Mouse (Mus musculus): Measurements from ENCODE around the gene Lcor. TPM values are rescaled to one million over a fixed set of nuclear protein-coding genes. Genes with fewer than 3 reads are reported as not detected.

Gene Lcor
- polyA plus RNA-seq, 1 experiment from 2014 or later, result 14.0 TPM

DNA sequence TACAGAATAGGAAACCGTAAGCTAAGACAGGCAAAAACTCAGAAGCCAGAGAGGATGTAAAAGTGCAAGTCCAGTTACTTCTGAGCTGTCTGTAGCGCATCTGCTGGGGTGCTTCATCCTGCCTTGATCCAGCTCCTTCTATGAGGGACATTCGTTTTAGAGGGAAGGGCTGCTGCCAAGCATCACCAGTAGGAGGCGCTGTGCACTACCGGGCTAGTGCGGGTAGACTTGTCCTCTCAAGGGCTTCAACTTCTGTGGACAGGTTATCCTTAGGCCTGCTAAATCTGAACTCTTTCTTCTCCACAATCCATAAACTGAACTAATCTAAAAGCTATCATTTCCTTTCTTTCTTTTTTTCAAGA, 39.8 kb upstream of the Lcor start:
- Histone ChIP-seq H3K4me1 (replicated peaks; ENCODE audit: insufficient read depth, low read length) (0 out of 2 replicates have a peak, but pooled peaks cover 8% of the 10 kb centered on the region), H3K4me2 (ENCODE audit: low read length) (peak overlapping the region; percentile 46)
- WGBS, result 31% methylated on average over 6 of the region's 6 CpGs

DNA sequence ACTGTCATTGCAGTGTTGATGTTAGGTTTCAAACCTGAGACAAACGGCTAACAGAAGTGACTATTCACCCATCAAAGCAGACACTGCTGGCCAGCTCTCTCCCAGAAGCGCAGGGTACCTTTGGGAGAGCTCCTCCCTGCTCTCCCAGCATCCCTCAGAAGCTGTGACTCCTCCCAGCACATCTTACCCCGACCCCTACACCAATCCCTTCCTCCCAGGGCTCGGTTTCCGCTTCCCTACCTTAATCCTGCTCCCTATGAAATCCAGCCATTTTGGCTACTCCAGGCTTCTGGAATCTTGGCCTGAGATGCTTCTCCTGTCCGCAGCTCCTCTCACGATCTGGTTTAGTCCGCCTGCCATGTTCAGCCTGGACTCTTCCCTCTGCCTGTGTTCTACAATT, 37.9 kb upstream of the Lcor start:
- WGBS, result 62% methylated on average over 8 of the region's 8 CpGs
- no peak for TF ChIP-seq CTCF (IDR thresholded peaks at IDR 0.05; ENCODE audit: low read depth)
- H3K9ac ChIP-seq (ENCODE audit: low read depth, low read length), result no peak overlapping the region
- H3K27ac ChIP-seq, result no peak overlapping the region; the same call in 1 of the 2 replicates
- H3K9me3 ChIP-seq (replicated peaks; ENCODE audit: low read length), result no peaks in the 10 kb centered on the region
- H3K36me3 ChIP-seq (ENCODE audit: insufficient read depth, low read length), result no peaks in the 10 kb centered on the region
- DNase-seq (ENCODE audit: low spot score) (no peak), ATAC-seq (replicated peaks; ENCODE audit: low FRiP score, low read depth) (no peak)
- no peak overlapping the region for H3K4me2 ChIP-seq (ENCODE audit: low read length)
- H3K4me3 ChIP-seq (replicated peaks; ENCODE audit: low read depth, low read length), result no peak overlapping the region
- H3K27me3 ChIP-seq (ENCODE audit: insufficient read depth, low read length), result no peaks in the 10 kb centered on the region
- 0 out of 2 replicates have a peak, but pooled peaks cover 8% of the 10 kb centered on the region for H3K4me1 ChIP-seq (replicated peaks; ENCODE audit: insufficient read depth, low read length)

More for the DNA sequence above, 39.8 kb upstream of the Lcor start:
- TF ChIP-seq CTCF (IDR thresholded peaks at IDR 0.05; ENCODE audit: low read depth), result peak; percentile 79
- ATAC-seq (replicated peaks; ENCODE audit: low FRiP score, low read depth), result no peak
- Histone ChIP-seq H3K9me3 (replicated peaks; ENCODE audit: low read length) (no peaks in the 10 kb centered on the region), H3K36me3 (ENCODE audit: insufficient read depth, low read length) (no peaks in the 10 kb centered on the region), H3K27me3 (ENCODE audit: insufficient read depth, low read length) (no peaks in the 10 kb centered on the region), H3K27ac (no peak overlapping the region), H3K4me3 (replicated peaks; ENCODE audit: low read depth, low read length) (peak overlapping the region; percentile 21), H3K9ac (ENCODE audit: low read depth, low read length) (no peak overlapping the region)
- DNase-seq (ENCODE audit: low spot score), result peak; percentile 55

DNA sequence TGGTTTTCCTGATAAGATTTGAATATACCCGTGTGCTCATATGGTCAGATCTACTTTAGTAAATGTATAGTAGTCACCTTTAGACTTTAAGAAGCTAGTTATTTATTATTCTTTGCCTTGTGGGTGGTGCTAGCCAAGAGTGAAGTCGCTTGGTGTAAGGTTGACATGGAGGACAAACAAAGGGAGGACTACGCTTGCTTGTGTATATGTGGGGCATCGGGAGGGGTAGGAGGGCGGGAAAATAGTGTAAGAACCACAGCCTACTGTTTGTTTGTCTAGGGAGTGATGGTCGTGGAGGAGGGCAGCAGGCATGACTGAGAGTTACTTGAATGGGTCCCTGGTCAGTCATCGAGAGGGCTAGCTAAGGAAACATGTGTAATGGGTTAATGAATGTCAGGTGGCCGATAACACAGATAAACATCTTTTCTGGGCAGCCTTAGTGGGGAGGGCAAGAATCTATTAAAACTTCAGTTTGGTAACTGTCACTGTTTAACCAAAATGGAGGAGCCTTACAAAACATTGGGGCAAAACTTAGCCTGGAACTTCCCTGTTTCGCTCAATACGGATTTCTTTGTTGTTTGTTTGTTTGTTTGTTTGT, 37.3 kb upstream of the Lcor start:
- no peak for TF ChIP-seq CTCF (IDR thresholded peaks at IDR 0.05; ENCODE audit: low read depth)
- 35% methylated on average over 10 of the region's 10 CpGs for WGBS
- DNase-seq (ENCODE audit: low spot score), result no peak
- H3K4me1 ChIP-seq (replicated peaks; ENCODE audit: insufficient read depth, low read length), result 0 out of 2 replicates have a peak, but pooled peaks cover 8% of the 10 kb centered on the region
- H3K9me3 ChIP-seq (replicated peaks; ENCODE audit: low read length), result no peaks in the 10 kb centered on the region
- H3K4me2 ChIP-seq (ENCODE audit: low read length), result no peak overlapping the region
- no peak overlapping the region for H3K9ac ChIP-seq (ENCODE audit: low read depth, low read length)
- no peak overlapping the region; the same call in 1 of the 2 replicates for H3K27ac ChIP-seq
- H3K27me3 ChIP-seq (ENCODE audit: insufficient read depth, low read length), result no peaks in the 10 kb centered on the region
- H3K4me3 ChIP-seq (replicated peaks; ENCODE audit: low read depth, low read length), result no peak overlapping the region
- H3K36me3 ChIP-seq (ENCODE audit: insufficient read depth, low read length), result no peaks in the 10 kb centered on the region
- no peak for ATAC-seq (replicated peaks; ENCODE audit: low FRiP score, low read depth)

DNA sequence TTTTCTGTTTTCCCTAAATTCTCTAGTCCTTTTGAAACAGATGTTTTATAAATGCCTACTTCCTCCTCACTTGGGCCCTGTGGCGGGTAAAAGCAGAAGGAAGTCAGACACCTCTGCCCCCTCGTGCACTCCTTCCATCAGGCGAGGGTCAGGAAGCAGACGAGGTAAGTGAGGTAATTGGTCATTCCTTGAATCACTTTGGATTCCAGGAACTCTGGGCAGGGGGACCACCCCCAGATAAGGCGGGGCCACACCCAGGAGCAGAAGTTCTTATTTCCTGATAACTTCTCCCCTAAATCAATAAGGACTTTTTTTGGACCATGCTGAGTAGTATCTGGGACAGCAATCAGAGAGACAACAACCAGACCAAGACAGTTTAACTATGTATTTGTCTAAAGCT, 36.7 kb upstream of the Lcor start:
- no peak overlapping the region for H3K9ac ChIP-seq (ENCODE audit: low read depth, low read length)
- no peak for TF ChIP-seq CTCF (IDR thresholded peaks at IDR 0.05; ENCODE audit: low read depth)
- 0 out of 2 replicates have a peak, but pooled peaks cover 8% of the 10 kb centered on the region for H3K4me1 ChIP-seq (replicated peaks; ENCODE audit: insufficient read depth, low read length)
- no peak overlapping the region for H3K4me3 ChIP-seq (replicated peaks; ENCODE audit: low read depth, low read length)
- no peak overlapping the region for H3K4me2 ChIP-seq (ENCODE audit: low read length)
- ATAC-seq (replicated peaks; ENCODE audit: low FRiP score, low read depth) (no peak), DNase-seq (ENCODE audit: low spot score) (no peak)
- no peaks in the 10 kb centered on the region for H3K27me3 ChIP-seq (ENCODE audit: insufficient read depth, low read length)
- H3K9me3 ChIP-seq (replicated peaks; ENCODE audit: low read length), result no peaks in the 10 kb centered on the region
- no peaks in the 10 kb centered on the region for H3K36me3 ChIP-seq (ENCODE audit: insufficient read depth, low read length)
- no peak overlapping the region for H3K27ac ChIP-seq
- WGBS, result 32% methylated on average over 5 of the region's 5 CpGs

DNA sequence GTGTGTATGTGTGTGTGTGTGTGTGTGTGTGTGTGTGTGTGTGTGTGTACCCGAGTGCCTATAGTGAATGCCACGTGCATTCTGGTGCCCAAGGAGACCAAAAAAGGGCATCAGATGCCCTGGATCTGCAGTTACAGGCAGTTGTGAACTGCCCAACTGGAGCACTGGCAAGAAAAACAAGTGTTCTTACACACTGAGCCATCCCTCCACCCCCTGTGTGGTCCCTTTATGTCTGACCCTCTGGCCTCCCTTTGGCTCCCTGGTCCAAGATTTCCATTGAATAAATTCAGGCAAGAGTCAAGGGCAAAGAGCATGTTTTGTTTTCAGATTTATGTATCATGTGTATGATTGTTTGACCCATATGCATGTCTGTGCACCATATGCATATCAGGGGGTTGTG, 35.3 kb upstream of the Lcor start:
- WGBS, result 97% methylated on average over 2 of the region's 2 CpGs
- no peak overlapping the region for H3K4me2 ChIP-seq (ENCODE audit: low read length)
- 0 out of 2 replicates have a peak, but pooled peaks cover 6% of the 10 kb centered on the region for H3K4me1 ChIP-seq (replicated peaks; ENCODE audit: insufficient read depth, low read length)
- no peak overlapping the region for H3K9ac ChIP-seq (ENCODE audit: low read depth, low read length)
- no peak for DNase-seq (ENCODE audit: low spot score)
- H3K4me3 ChIP-seq (replicated peaks; ENCODE audit: low read depth, low read length), result no peak overlapping the region
- H3K36me3 ChIP-seq (ENCODE audit: insufficient read depth, low read length), result no peaks in the 10 kb centered on the region
- H3K27me3 ChIP-seq (ENCODE audit: insufficient read depth, low read length), result no peaks in the 10 kb centered on the region
- no peak for TF ChIP-seq CTCF (IDR thresholded peaks at IDR 0.05; ENCODE audit: low read depth)
- no peaks in the 10 kb centered on the region for H3K9me3 ChIP-seq (replicated peaks; ENCODE audit: low read length)
- H3K27ac ChIP-seq, result no peak overlapping the region
- ATAC-seq (replicated peaks; ENCODE audit: low FRiP score, low read depth), result no peak

DNA sequence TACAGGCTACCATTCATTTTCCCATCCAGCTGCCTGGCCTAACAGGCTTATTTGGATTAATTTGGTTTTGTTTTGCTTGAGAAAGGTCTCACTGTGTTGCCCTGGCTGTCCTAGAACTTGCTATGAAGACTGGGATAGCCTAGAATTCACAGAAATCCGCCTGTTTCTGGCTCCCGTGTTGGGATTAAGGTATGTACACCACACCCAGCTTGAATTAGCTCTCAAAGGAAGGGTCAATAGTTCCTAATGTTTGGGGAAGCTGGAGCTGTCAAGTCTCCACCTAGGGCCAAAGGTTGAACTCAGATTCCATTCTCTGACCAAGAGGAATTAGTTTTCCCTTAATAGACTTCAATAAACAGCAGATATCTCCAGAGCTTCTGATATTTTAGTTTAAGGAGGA, 34.7 kb upstream of the Lcor start:
- no peak overlapping the region for H3K4me2 ChIP-seq (ENCODE audit: low read length)
- 0 out of 2 replicates have a peak, but pooled peaks cover 5% of the 10 kb centered on the region for H3K4me1 ChIP-seq (replicated peaks; ENCODE audit: insufficient read depth, low read length)
- WGBS, result 76% methylated on average over 2 of the region's 2 CpGs
- H3K27me3 ChIP-seq (ENCODE audit: insufficient read depth, low read length), result no peaks in the 10 kb centered on the region
- no peaks in the 10 kb centered on the region for H3K9me3 ChIP-seq (replicated peaks; ENCODE audit: low read length)
- no peak overlapping the region for H3K4me3 ChIP-seq (replicated peaks; ENCODE audit: low read depth, low read length)
- ATAC-seq (replicated peaks; ENCODE audit: low FRiP score, low read depth), result no peak
- H3K9ac ChIP-seq (ENCODE audit: low read depth, low read length), result no peak overlapping the region
- no peak for TF ChIP-seq CTCF (IDR thresholded peaks at IDR 0.05; ENCODE audit: low read depth)
- H3K36me3 ChIP-seq (ENCODE audit: insufficient read depth, low read length), result no peaks in the 10 kb centered on the region
- H3K27ac ChIP-seq, result no peak overlapping the region
- DNase-seq (ENCODE audit: low spot score), result no peak
